Mouse (Mus musculus): ENCODE results near the gene Grem1.

Grem1 gene

DNA sequence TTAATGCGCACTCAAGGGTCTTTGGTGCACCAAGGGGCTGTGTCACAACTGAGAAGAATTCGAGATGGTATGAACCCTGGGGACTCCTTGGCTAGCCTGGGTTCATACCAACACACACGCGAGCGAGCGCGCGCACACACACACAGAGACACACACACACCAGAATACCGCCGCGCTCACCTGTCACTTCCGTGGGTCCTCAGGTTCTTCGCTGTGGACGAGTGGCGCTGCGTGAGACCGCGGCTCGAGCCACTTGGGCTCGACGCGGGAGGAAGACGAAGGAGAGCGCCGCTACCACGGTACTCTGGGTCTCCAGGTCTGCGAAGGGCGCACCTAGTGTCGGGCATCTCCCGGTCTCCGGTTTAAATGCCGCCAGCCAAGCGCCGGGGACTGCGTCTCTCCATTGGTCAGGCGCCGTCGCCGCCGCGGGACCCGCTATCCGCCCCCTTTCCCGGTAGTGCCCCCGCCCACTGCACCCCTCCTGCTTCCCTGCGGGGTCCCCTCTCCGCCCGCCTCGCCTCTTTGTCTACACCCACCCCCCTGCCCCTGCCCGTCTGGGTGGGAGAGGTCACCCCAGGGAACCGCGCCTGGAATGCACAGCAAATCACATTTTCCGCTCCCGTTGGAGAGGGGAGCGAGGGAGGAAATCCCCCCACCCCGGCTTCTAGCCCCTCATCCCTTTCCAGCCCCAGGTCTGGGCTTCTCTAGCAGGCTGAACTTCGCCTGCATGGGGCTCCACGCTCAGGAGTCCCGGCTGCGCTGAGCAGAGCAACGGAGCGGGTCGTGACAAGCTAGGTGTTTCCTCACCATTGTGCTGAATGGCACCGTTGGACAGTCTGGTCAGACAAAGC, at the start of gene Grem1:
TSS of gene Grem1 (minus strand) at position 336 of the 851 bp plus-strand sequence.
- DNase-seq (ENCODE audit: low read depth, low spot score): no peak

DNA sequence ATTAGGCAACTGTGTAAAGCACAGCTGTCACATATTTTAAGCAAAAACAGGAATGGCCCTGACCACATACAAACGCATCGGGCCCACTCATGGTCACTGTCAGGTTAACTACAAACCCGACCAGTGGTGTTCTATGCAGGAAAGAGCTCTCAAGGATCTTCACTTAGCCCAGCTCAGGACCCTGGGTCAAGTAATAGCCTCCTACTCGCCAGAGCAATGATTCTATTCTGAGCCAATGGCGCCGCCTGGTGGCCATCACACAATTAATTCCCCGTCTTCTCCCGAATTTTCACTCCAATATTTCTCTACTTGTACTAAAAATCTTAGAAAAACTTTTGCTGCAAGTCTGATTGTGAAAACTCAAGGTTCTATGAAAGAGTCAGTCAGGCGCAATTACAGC, 49.2 kb upstream of the Grem1 start:
- no peak for DNase-seq (ENCODE audit: low read depth, low spot score)

DNA sequence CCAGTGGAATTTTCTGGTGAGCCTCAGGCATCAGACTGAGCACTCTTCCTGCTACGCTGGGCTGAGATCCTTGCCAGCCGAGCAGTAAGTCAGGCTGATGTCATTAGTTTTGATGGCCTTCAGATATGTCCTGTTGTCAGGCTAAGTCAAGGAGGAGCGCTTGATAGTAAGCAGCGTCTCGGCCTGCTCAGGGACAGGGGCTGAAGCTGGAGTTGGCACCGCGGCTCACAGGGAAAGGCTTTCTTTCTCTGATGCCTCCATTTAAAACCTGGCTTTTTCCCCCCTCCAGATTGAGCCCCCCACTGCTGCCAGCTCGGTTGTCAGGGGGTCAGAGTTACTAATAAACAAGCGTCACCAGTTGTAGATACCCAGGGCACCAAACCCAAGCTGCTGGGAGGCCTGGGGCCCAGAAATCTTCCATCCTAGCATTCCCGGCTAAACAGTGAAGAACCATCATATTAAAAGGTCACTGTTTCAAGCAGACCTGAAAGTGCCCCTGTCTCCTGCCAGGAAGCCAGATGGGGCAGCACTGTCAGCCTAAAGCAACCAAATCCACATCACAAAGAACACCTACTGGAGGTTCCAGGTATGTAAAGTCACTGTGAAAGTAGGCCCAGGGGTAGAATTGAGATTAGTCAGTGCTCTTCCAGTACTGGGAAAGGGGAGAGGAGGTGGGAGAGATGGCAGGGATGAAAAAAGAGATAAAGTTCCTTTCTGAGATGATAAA, 48.6 kb upstream of the Grem1 start:
- no peak for DNase-seq (ENCODE audit: low read depth, low spot score)

DNA sequence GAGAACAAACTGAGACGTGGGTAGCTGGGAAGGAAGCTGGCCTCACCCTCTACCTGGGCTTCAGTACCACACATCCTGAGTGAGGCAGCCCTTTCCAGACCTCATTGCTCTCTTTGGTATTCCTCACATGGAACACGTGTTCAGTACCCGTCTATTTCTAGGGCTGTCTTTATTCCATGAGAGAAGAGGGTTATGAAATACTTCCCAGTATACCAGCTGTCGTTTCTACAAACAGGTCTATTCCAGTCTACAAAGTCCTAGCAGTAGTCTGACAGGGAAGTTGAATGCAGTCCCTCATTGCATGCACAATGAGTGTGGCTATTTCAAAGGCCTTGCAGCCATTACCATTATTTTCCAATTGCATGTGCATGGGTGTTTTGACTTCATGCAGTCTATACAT, 47.3 kb upstream of the Grem1 start:
- no peak for DNase-seq (ENCODE audit: low read depth, low spot score)

DNA sequence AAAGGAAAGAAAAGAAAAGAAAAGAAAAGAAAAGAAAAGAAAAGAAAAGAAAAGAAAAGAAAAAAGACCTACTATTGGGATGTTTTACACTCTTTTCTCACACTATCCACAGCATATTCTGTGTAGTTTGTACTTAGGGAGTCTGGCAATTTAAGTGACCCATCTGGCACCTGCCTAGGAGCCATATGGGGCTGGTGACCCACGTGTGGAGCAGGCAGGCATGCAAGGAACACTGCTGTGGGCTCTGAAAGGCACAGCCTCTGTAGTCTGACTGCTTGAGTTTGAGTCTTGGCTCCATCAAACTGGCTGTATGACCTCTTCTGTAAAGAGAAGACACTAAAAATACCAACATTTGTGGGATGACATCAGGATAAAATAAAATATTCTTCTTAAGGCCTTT, 45.3 kb upstream of the Grem1 start:
- DNase-seq (ENCODE audit: low read depth, low spot score): no peak

DNA sequence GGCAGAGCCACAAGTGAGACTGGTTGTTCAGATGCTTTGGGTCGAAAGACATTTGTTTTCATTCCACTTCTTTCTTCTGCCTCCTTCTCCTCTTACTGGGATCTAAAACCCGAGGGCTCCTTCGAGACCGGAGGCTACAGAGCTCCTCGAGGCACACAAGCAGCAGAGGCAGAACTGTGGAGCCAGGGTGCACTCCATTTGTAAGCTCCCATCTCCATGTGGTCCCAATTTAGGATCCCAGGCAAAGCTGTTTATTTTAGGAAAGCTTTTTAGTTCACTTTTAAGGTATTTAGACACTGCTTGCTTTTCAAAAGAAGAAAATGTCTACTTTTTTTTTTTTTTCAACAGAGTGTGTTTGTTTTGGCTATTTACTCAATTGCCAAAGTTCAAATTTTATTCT, 42.4 kb upstream of the Grem1 start:
- DNase-seq (ENCODE audit: low read depth, low spot score): no peak

DNA sequence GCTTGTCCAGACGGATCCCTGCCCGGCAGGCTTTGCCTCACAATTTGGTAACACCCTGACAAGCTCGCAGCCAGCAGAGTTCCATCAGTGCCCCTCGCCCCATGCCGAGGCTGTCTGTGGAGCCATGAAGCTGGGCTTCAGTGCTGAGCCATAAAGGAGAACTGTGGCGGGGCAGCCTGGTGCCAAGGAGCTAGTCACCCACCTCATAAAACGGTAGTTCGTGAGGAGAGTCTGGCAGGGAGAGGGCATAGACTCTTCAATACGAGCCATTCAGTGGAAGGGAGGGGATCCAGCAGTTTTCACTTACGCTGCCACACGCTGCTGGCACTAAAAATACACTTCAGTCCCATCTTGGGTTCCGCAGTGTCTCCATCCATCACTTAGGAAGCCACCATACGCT, 40.2 kb upstream of the Grem1 start:
- DNase-seq (ENCODE audit: low read depth, low spot score): no peak

DNA sequence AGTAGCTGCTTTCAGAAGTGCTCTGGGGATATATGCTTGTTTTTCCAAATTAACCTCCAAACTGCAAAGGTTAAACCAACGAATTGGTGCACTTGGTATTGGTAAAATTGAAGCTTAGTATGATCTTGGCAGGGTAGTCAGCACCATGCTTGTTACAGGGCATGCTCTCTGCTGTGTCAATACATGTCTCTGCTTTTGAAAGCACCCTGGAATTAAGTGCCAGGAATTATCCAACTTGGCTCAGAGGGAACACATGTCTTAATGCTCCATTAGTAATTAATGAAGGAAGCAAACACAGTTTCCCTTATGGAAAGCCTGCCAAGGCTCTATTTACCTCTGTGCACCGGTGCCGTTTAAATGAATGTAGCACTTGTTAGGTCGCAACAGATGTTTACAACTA, 36.7 kb upstream of the Grem1 start:
- DNase-seq (ENCODE audit: low read depth, low spot score): no peak

DNA sequence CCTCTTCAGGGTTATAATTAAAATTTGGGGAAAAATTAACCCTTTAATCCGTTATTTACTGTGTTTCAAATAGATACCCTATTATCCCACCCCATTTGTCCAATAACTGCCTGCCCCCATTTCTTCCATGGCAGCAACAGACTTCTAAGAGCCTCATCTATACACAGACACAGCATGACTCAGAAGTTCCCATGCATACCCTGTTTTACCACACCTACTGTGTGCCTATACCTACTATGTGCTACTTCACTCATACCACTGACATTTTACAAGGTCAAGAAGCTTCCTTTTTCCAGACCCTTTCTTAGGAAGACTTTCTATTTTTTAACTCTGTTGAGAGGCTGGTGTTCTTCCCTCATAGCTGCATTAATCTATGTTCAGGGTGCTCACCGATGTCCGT, 35.1 kb upstream of the Grem1 start:
- DNase-seq (ENCODE audit: low read depth, low spot score): no peak

DNA sequence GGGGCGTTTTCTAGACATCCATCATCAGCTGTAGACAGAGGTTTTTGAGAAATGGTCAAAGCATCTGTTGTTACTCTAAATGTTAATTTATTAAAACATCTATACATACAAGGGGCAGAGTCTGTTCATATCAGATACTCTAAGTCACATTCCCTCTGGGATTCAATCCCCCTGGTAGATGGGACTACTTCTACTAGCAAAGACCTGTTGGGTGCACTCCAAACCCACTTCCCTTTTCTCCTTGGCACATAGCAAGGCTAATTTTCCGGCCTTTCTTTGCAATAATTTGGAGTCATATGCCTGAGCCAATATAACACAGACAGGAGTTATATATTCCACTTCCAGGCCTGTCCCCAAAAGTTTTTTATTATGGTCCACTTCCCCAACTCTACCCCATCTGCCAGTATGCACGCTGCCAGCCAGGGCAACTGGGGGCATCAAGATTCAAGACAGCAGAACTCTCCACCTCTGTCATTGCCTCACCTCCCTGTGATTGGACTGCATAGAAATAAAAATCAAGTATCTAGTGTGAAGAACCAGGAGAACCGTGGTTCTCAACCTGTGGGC, 30.5 kb upstream of the Grem1 start:
- no peak for DNase-seq (ENCODE audit: low read depth, low spot score)

DNA sequence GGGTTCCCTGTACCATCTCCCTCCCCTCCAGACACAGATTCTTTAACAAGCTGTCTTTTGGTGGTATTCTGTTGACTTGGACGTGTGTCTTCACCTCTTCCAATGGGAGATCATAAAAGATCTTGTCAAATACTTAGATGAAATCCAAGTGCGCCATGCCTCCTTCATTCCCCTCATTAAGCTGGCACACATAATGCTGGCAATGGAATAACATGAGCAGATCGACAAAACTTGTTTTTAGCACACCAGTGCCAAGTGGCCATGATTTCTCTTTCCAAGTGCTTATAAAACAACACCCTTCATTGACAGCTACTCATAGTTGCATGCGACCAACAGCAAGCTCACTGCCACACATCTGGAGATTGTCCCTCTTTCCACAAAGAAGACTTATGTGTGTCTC, 29.4 kb upstream of the Grem1 start:
- DNase-seq (ENCODE audit: low read depth, low spot score): no peak

DNA sequence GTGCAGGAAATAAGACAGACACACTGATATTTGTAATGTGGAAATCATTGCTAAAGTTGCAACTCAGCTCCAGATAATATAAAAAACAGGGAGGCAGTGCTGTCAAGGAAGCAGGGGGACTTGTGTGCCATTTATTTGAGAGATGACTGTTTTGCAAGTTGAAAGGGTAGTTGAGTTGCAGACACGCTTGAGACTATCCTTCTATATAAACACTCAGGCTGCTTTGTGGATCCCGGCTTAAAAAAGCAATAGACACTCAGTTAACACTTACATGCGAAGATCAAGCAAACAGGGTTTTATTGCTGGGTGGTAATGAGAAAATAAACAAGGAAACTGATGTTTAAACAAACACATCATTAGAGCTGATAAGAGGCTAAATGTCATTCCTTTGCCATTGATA, 26.4 kb upstream of the Grem1 start:
- DNase-seq (ENCODE audit: low read depth, low spot score): no peak

DNA sequence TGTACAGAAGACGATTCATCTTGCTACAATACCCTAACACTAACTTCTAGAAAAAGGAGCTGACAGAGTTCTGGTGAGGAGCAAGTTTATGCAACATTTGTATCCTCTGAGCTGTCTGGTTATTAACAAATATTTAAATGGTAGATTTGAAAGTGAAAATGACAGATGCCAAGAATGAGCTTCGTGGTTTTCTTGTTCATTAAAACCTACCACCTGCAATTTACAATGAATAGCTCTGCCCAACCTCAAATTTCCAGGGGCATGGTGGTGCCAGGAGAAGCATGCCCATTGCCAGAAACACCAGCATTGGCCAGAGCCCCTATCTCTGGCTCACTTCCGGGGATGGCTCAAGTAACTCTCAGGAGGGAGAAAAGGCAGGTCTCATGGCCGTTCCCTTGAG, 23.1 kb upstream of the Grem1 start:
- no peak for DNase-seq (ENCODE audit: low read depth, low spot score)

DNA sequence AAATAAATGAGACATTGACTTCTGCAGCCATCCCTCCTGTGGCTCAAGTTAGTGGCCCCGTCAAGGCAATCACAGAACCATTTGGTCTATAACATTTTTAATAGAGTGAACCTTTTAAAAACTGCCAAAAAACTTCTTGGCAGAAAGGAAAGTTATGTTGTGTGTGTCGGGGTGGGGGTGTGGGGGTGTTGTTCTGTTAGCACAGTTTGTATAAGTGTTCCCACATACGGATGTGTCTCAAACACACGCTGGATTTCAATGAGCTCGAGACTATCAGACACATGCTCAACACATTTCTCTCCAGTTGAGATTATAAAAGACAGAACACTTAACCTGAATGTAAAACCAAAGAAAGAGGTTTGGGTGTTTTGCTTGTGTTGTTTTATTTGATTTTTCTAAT, 22.7 kb upstream of the Grem1 start:
- DNase-seq (ENCODE audit: low read depth, low spot score): no peak

DNA sequence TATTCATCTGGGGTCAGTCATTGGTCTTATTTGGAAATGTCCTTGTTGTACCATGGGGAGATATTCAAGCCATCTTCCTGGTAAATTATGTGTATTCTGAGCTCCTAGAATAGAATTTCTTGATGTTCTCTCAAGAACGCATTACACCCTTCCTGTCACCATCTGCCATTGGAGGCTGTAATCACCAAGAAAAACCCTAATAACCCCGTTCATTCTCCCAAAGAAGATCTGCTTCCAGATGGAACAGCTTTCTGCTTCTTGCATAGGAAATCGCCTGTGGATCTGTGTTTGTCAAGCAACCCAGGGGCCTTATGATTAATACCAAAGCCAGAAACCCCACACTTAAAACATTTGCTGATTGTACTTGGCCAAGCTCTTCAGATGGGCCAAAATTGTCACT, 20.9 kb upstream of the Grem1 start:
- DNase-seq (ENCODE audit: low read depth, low spot score): no peak

DNA sequence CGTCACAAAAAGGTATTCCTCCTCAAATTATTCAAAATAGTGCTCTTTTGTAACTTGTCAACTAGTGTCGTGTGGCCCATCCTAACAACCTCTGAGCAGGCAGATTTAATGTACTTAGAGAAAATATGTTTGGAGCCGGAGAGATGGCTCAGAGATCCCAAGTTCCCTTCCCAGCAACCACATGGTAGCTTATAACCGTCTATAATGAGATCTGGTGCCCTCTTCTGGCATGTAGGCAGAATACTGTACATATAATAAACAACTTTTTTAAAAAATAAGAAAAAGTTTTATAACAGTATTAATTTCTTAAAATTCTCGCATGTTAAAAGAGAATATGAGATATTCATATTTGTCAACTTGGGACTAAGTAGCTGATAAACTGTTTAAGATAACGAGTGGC, 19.6 kb upstream of the Grem1 start:
- no peak for DNase-seq (ENCODE audit: low read depth, low spot score)

DNA sequence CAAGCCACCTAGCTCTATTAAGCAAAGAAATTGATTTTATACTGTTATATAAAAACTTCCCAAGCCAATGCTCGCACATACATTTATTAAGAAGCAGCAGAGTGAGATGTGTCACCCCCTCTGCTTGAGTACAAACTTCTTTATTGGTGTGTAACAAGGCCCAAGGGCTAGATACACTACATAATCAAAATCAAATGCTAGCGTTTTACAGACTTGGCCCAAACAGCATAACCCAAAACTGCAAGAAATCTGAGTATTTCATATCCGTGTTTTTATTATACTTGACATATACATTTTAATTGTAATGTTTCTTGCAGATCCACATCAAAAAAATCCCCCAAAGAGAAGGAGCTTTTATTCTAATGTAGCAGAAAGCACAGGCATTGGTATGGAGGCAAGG, 17.9 kb upstream of the Grem1 start:
- DNase-seq (ENCODE audit: low read depth, low spot score): no peak

DNA sequence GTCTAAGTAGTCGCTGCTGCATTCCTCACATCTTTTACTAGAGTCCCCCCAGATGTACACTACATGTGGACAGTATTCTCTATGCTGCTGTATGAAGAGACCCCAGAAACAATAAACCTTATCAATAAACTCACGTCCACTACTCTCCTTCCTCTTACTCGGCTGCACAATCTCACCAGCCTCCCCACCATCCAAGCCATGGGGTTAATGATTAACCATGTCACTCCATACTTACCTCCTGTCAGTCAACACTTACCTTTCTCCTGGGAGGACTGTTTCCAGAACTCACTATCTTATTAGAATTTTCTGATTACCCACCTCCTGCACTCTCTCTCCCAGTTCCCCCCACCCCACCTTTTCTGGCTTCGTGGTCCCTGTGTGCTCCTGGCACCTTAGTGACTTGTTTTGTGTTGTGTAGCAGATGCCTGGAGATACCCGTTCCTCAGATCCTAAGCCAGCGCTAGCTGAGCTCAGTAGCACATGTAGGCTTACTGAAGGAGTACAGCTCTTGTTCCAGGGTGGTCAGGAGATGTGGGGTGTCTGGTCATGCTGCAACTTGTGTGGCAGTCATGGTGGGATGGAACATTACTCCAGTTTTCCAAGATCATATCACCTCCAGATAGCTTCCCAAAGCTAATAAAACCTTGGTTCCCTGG, 15.8 kb upstream of the Grem1 start:
- no peak for DNase-seq (ENCODE audit: low read depth, low spot score)

DNA sequence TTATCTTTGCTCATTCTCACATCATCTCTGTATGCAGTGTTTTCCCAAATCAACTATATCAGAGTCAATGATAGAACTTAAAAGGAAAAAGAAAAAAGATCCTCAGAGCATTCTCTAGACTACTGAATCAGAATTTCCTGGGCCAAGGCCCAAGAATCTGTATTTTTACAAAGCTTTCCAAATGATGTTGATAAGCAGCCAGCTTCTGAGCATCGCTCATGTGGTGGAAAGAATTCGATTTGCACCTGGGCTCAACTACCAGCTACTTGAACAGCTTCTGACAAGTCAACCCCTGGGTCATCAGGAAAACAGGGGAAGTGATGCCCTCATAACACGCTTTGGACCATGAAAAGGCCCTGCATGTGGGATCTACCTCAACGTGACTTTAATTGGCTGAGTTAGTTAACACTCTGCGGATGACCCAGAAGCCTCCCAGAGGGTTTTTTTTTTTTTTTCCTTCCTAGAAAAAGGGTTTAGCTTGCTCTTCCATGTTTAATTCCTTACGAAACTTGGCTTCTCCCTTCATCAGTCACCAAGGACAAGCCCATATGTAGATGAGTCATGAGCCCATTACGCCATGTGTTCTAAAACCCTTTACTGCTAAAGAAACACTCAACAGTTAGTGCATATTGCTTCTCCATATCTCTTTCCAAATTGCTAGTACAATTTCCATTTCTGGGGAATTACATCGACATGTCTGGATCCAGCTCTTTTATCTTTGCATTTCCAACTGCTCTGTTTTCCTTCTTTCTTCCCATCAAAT, 10.3 kb upstream of the Grem1 start:
- DNase-seq (ENCODE audit: low read depth, low spot score): no peak

DNA sequence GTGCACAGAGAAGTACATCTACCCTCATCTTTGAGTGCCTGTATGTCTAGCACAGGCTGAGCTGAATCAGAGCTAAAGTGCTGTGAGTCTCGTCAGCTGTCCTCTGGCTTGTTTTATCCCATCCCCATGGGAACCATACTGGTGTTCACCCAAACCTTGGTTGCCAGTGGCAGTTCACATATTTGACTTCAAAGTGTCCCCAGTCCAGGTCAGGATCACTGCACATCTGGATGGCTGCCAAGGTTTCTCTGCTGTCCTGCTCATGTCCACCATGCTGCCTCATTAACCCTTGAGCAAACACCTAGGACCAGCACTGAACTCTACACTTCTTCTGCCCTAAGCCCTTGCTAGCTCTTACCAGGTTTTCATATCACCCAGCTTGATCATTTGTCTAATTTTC, 7.4 kb upstream of the Grem1 start:
- no peak for DNase-seq (ENCODE audit: low read depth, low spot score)

DNA sequence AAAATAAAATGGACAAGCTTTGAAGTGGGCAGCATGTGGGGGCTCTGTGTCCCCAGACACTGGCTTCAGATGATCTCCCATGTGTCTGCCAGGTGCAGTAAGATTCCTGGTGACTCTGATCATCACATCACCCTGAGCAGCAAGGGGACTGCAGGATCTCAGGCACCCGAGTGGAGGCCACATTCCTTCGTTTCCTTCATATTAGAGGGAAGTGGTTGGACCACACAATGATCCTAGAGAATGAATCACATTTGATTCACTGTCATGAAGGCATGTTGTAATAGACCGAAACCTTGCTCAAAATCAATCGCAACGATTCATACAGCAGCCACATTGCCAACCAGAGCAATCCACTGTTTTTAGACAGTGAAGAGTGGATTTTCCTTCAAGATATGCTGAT, 6.5 kb upstream of the Grem1 start:
- DNase-seq (ENCODE audit: low read depth, low spot score): no peak

All from brain, embryonic 18.5 days (tissue).